Mouse (Mus musculus) R1 (cell line): ENCODE measurements around the gene Dstn.

Source experiments
- DNase-seq: peaks from one replicate; pipeline ENCODE4 v3.0.0-alpha.2; 2018; ENCODE audit warnings: low read depth, low spot score

The Dstn gene

GRCm38 (mm10) chr2:143953944-143954343, 38.8 kb downstream of the Dstn start:
- no peak for DNase-seq

- DNase-seq, result no peak
These were observed 39.9 kb downstream of the Dstn start for GRCm38 (mm10) chr2:143955004-143955403.

- no peak for DNase-seq
These were observed 40.6 kb downstream of the Dstn start for GRCm38 (mm10) chr2:143955746-143956145.

GRCm38 (mm10) chr2:143962192-143962591, 47.1 kb downstream of the Dstn start:
- no peak for DNase-seq

GRCm38 (mm10) chr2:143963318-143963717, 48.2 kb downstream of the Dstn start:
- DNase-seq, result peak; percentile 47

- DNase-seq, result no peak
These were observed 54.1 kb downstream of the Dstn start for GRCm38 (mm10) chr2:143969260-143969659.

- no peak for DNase-seq
These were observed 55.7 kb downstream of the Dstn start for GRCm38 (mm10) chr2:143970841-143971240.

GRCm38 (mm10) chr2:143971887-143972286, 56.8 kb downstream of the Dstn start:
- no peak for DNase-seq

GRCm38 (mm10) chr2:143973161-143973560, 58.0 kb downstream of the Dstn start:
- no peak for DNase-seq

- no peak for DNase-seq
These were observed 60.1 kb downstream of the Dstn start for GRCm38 (mm10) chr2:143975146-143975649.

- no peak for DNase-seq
These were observed 63.5 kb downstream of the Dstn start for GRCm38 (mm10) chr2:143978444-143979147.

GRCm38 (mm10) chr2:143980781-143981398, 65.8 kb downstream of the Dstn start:
- DNase-seq, result peak; percentile 60

GRCm38 (mm10) chr2:143982152-143982551, 67.0 kb downstream of the Dstn start:
- DNase-seq, result no peak

GRCm38 (mm10) chr2:143982901-143983300, 67.8 kb downstream of the Dstn start:
- DNase-seq, result no peak

GRCm38 (mm10) chr2:143983482-143983881, 68.4 kb downstream of the Dstn start:
- no peak for DNase-seq

GRCm38 (mm10) chr2:143987485-143987884, 72.4 kb downstream of the Dstn start:
- DNase-seq, result no peak

- no peak for DNase-seq
These were observed 72.9 kb downstream of the Dstn start for GRCm38 (mm10) chr2:143988016-143988415.

GRCm38 (mm10) chr2:143990997-143991396, 75.9 kb downstream of the Dstn start:
- no peak for DNase-seq

- no peak for DNase-seq
These were observed 77.0 kb downstream of the Dstn start for GRCm38 (mm10) chr2:143991964-143992672.
